17 mouse cellular contexts compared by ENCODE assay signal in the genomic region with DNA sequence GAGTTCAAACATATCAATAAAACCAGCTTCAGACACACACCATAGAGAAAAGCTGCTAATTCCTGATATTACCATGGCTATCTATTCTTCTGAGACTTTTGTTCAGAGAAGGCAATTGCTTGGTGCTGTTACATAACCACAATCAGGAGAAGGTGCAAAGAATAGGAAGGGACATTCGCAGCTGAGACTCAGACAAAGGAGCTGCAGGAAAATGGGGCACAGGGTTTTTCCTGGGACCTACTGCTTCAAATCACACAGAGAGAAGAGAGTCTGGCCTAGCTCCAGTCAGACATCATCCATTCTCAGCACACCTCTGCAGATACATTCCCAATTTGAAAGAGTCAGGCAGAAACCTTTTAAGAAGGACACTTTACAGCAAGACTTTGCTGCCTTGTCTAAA.
"Had no signal": no experiment of that assay in that cellular context is flagged by ENCODE, and none has a peak within 500 bp of the region (broad histone marks: within the 10 kb centered on the region; RNA-seq: fewer than 3 reads in every experiment).

No protein-coding gene starts in this region.

- ATAC-seq: liver, embryonic 12.5 days; liver, postnatal 0 days; lung, postnatal 0 days; midbrain, embryonic 13.5 days; midbrain, embryonic 15.5 days; midbrain, embryonic 16.5 days had no signal

- DNase-seq: left cerebral cortex, postnatal 4 days; liver; liver, embryonic 13.5 days; liver, postnatal 0 days; lung, adult 18-20 months; lung, adult 2 months; lung, embryonic 14.5 days; lung, postnatal 10 days; lung, postnatal 14 days; lung, postnatal 36 days; lung, postnatal 4 days; midbrain, embryonic 14.5 days had no signal
